Mouse (Mus musculus) lung, adult 2 months (tissue): ENCODE measurements around the gene Lgr6. TPM values are rescaled to one million over a fixed set of nuclear protein-coding genes. Genes with fewer than 3 reads are reported as not detected.
"Not testable (repeated sequence)": the region's sequence is repeated elsewhere in the genome, so short reads cannot be mapped to it uniquely, and the experiment has no call there.

Source experiments
- DNase-seq: peaks from one replicate; pipeline ENCODE4 v3.0.0; 2022
- H3K4me1 ChIP-seq: fragments of 200-500 bp; 2 replicates; pipeline ENCODE4 v1.6.1; 2011; ENCODE audit warnings: low read length; ENCODE audit not compliant: control insufficient read depth, insufficient read depth
- H3K4me3 ChIP-seq: fragments of 200-500 bp; replicated peaks from 2 replicates; pipeline ENCODE3; 2011; ENCODE audit warnings: low read depth, mild to moderate bottlenecking, control low read depth, low read length; ENCODE audit errors: extremely low read depth
- CTCF ChIP-seq: fragments of 200-500 bp; IDR thresholded peaks from 2 replicates; pipeline ENCODE4 v1.5.1; 2011; ENCODE audit warnings: mild to moderate bottlenecking, low read length, control low read depth; ENCODE audit not compliant: insufficient read depth
- POLR2A ChIP-seq: fragments of 200-500 bp; IDR thresholded peaks from 2 replicates; pipeline ENCODE4 v1.6.1; 2011; ENCODE audit warnings: low read depth, mild to moderate bottlenecking, control low read depth, low read length, borderline replicate concordance; ENCODE audit errors: extremely low read depth
- WGBS: fragments of 180-500 bp; shearing (Covaris S2); methylation state at CpG from one replicate; pipeline ENCODE4 v1.1.7; 2018; 5-methylcytosine and 5-hydroxymethylcytosine counted together
- polyA plus RNA-seq: library from polyadenylated mRNA; depleted of rRNA; stranded (reverse); fragments of >200 nt; gene quantifications from 2 replicates; pipeline ENCODE4 v1.2.3, GENCODE M21; 2012

Gene Lgr6
- polyA plus RNA-seq, 1 experiment, result 4.1 TPM

DNA sequence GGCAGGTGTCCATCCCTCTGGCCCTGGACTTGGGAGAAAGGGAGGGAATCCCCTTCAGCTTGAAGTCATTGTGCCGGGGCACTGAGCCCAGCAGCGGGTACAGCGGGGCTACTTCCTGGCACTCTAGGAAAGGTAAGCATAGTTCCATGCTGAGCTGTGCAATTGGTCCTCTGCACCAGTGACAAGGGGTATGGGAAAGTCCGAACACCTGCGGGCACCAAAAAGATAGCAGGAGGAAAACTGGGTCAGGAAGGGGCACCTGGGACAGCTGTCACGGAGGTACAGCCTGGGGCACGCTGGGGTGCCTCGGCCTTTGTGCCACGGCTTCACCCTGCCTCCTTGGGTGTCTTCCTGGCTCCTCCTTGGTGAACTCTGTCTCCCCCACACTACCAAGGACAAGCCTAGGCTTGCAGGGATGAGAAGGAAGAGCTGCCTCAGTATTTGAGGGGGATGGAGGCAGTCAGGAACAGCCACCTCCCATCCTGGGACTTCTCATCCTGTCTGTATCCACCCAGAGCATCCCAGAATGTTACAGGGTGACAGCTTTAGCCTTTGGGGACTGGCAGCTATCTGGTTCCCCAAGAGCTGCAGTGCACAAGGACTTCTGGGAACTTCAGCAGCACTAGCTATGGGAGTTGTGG lies 24.6 kb upstream of the Lgr6 start:
- TF ChIP-seq POLR2A (no peak), CTCF (no peak)
- peaks cover 9% of the 10 kb centered on the region for H3K4me1 ChIP-seq
- no peak overlapping the region for H3K4me3 ChIP-seq
- WGBS, result 74% methylated on average over 9 of the region's 9 CpGs
- no peak for DNase-seq

- Histone ChIP-seq H3K4me1 (peaks cover 9% of the 10 kb centered on the region), H3K4me3 (no peak overlapping the region)
- WGBS, result 61% methylated on average over 9 of the region's 9 CpGs
- TF ChIP-seq POLR2A (no peak), CTCF (no peak)
- DNase-seq, result no peak
Observed at GRCm38 (mm10) chr1:135128986-135129385, 23.9 kb upstream of the Lgr6 start.

DNA sequence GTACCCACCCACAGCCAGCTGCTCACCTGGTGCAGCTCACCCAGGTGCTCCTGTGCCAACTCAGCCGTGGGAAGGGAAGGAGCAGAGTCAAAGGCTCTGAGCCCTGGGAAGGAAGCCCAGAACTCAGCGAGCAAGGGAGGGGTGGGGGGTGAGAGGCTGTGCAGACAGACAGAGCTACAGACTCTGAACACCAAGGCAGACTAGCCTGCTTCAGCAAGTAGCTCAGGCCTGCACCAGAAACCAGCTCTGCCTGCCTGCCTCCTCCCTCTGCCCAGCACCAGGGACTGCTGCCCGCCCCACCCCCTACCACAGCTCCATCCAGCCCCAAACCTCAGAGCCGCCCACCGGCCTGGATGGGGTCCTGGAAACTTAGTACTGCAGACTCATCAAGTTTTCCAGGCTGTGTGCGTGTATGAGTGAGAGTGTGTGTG lies 22.9 kb upstream of the Lgr6 start:
- H3K4me3 ChIP-seq, result no peak overlapping the region
- H3K4me1 ChIP-seq, result peaks cover 9% of the 10 kb centered on the region
- no peak for DNase-seq
- 50% methylated on average over 6 of the region's 6 CpGs for WGBS
- no peak for TF ChIP-seq CTCF
- no peak for TF ChIP-seq POLR2A

DNA sequence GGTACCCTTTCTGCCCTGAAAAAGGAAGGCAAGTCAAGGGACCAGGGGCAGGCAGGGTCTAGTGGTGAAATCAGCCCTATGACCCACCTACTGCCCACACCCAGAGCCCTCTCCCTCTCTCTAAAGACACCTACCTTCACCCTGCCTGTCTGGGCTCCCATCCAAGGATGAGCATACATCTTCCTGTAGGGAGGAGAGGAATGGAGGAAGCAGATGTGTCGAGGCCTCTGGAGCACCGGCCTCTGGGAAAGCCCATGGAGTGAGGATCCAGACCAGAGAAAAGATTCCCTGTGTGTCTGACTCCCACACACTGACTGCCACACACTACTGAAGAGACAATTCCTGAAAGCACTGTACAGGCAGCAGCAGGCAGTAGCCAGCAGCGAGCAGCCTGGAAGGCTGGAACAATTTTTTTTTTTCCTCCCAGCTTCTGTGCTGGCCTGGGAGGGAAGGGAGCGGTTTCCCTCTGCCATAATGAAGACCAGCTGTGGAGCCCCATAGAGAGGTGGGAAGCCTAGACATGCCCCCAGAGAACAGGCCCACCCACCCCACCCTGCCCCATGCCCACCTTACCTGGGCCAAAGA lies 21.5 kb upstream of the Lgr6 start:
- DNase-seq, result no peak
- 54% methylated on average over 4 of the region's 4 CpGs for WGBS
- TF ChIP-seq POLR2A (no peak), CTCF (no peak)
- Histone ChIP-seq H3K4me3 (no peak overlapping the region), H3K4me1 (peaks cover 3% of the 10 kb centered on the region)

- 45% methylated on average over 8 of the region's 8 CpGs for WGBS
- no peak for DNase-seq
- Histone ChIP-seq H3K4me3 (no peak overlapping the region), H3K4me1 (no peaks in the 10 kb centered on the region; the same call in 1 of the 2 replicates)
- TF ChIP-seq CTCF, result no peak
Observed at GRCm38 (mm10) chr1:135125990-135126389, 20.9 kb upstream of the Lgr6 start.

GRCm38 (mm10) chr1:135124573-135125363 lies 19.7 kb upstream of the Lgr6 start:
- Histone ChIP-seq H3K4me3 (no peak overlapping the region), H3K4me1 (no peaks in the 10 kb centered on the region)
- 93% methylated on average over 8 of the region's 8 CpGs for WGBS
- TF ChIP-seq POLR2A (no peak), CTCF (no peak)
- DNase-seq, result no peak

GRCm38 (mm10) chr1:135112661-135113060 lies 7.6 kb upstream of the Lgr6 start:
- no peaks in the 10 kb centered on the region for H3K4me1 ChIP-seq
- TF ChIP-seq CTCF (peak; percentile 90), POLR2A (no peak)
- H3K4me3 ChIP-seq, result no peak overlapping the region
- 7% methylated on average over 8 of the region's 8 CpGs for WGBS
- peak; percentile 36 for DNase-seq

DNA sequence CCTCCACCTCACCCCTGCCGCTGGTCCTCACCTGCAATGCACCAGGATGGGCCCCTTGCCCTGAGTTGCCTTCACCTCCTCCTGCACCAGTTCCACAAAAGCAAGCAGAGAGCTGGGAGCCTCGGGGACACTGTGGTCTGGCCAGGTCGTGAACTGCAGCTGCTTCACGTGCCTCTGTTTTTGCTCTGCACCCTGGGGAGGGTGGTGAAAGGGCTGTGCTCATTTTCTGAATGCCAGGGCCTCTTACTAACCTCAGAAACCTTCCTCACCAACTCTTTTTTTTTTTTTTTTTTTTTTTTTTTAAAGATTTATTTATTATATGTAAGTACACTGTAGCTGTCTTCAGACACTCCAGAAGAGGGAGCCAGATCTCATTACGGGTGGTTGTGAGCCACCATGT lies 6.2 kb upstream of the Lgr6 start:
- H3K4me3 ChIP-seq, DNase-seq, H3K4me1 ChIP-seq: not testable (repeated sequence)
- WGBS, result 54% methylated on average over 5 of the region's 5 CpGs

GRCm38 (mm10) chr1:135110075-135110474 lies 5.0 kb upstream of the Lgr6 start:
- TF ChIP-seq POLR2A, result no peak
- peak; percentile 94 for TF ChIP-seq CTCF
- WGBS, result 16% methylated on average over 6 of the region's 6 CpGs
- no peak overlapping the region for H3K4me3 ChIP-seq
- DNase-seq, result peak; percentile 74
- H3K4me1 ChIP-seq, result no peaks in the 10 kb centered on the region; the same call in 1 of the 2 replicates

DNA sequence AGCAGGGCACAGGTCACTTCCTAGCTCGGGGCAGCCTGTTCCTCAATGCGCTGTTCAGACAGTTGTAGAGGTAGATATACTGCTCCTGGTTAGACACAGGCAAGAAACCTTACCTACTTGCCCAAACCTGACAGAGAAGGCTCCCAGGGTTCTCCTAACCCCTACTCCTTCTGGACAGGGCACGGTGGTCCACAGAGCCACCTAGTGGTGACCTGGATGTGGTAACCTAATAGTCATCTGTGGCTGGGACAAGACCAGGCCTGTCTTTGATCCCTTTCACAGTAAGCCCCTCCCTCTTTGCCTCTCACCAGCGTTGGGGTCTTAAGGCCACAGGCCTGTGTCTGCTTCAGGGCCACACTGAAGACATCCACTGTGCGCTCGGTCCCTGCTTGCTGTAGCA lies 3.5 kb upstream of the Lgr6 start:
- WGBS, result 52% methylated on average over 6 of the region's 6 CpGs
- Histone ChIP-seq H3K4me3 (no peak overlapping the region), H3K4me1 (no peaks in the 10 kb centered on the region; the same call in 1 of the 2 replicates)
- no peak for TF ChIP-seq POLR2A
- TF ChIP-seq CTCF, result peak; percentile 65
- DNase-seq, result no peak
